Mouse (Mus musculus) brain, embryonic 14.5 days (tissue): Measurements from ENCODE around the gene Orc4.
A peak's percentile ranks its signal among the peaks of the same experiment; 100 is the strongest.

Source experiments
- CTCF ChIP-seq: fragments of 200-500 bp; IDR thresholded peaks from 2 replicates; pipeline ENCODE4 v1.5.1; 2012; ENCODE audit warnings: inconsistent platforms, mild to moderate bottlenecking, moderate library complexity, borderline replicate concordance; ENCODE audit not compliant: insufficient read depth, insufficient read length; ENCODE audit errors: extremely low read depth
- POLR2A ChIP-seq: fragments of 200-500 bp; IDR thresholded peaks from 2 replicates; pipeline ENCODE4 v1.6.1; 2012; ENCODE audit warnings: mild to moderate bottlenecking, inconsistent platforms, borderline replicate concordance; ENCODE audit not compliant: poor library complexity, insufficient read depth, insufficient read length, severe bottlenecking; ENCODE audit errors: extremely low read depth

DNA sequence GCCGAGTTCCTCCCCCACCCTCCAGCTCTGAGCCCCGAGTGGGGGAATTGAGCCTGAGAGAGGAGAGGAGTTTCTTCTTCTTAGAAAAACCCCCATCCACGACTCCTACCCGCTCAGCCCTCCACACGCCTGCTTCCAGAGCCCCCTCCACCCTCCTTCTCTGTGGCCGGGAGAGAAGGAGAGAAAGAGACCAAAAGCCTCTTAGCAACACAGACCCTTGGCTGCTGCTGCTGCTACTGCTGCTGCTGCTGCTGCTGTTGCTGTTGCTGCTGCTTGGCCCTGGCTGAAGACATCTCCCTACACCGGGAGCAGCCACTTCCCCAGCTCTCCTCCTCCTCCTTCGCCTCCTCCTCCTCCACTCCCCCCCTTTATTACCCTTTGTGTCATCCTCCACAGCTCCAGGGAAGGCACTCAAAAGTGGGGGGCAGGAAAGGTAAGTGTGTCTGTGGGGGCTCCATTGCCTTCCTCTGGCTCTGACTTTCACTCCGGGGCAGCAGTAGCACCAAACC lies 280 bp downstream of the Orc4 start:
- TF ChIP-seq CTCF (no peak), POLR2A (peak; percentile 9; the same call in 1 of the 2 replicates)
